Mouse (Mus musculus) heart, embryonic 13.5 days (tissue): ENCODE measurements around the gene Tia1. TPM values are rescaled to one million over a fixed set of nuclear protein-coding genes. Genes with fewer than 3 reads are reported as not detected.

Experiments
- ATAC-seq: fragments of 200-750 bp; cut with Nextera tagmentation; 2 replicates; pipeline ENCODE4 v1.8.0; 2017; ENCODE audit warnings: moderate TSS enrichment; ENCODE audit not compliant: insufficient number of reproducible peaks, low FRiP score, low TSS enrichment; ENCODE audit errors: extremely low read depth
- H3K27ac ChIP-seq: fragments of 300-500 bp; sonication (generic); replicated peaks from 2 replicates; pipeline ENCODE4 v1.5.1; 2015; ENCODE audit warnings: moderate library complexity, mild to moderate bottlenecking, inconsistent platforms
- H3K27me3 ChIP-seq: fragments of 300-500 bp; sonication (generic); replicated peaks from 2 replicates; pipeline ENCODE4 v1.6.1; 2015; ENCODE audit warnings: mild to moderate bottlenecking, inconsistent platforms
- H3K36me3 ChIP-seq: fragments of 300-500 bp; sonication (generic); 2 replicates; pipeline ENCODE4 v1.6.1; 2015; ENCODE audit warnings: mild to moderate bottlenecking, inconsistent platforms
- H3K4me1 ChIP-seq: fragments of 300-500 bp; sonication (generic); 2 replicates; pipeline ENCODE4 v1.6.1; 2015; ENCODE audit warnings: inconsistent platforms
- H3K4me2 ChIP-seq: fragments of 300-500 bp; sonication (generic); 2 replicates; pipeline ENCODE4 v1.6.1; 2015; ENCODE audit warnings: inconsistent platforms, mild to moderate bottlenecking, moderate library complexity
- H3K4me3 ChIP-seq: fragments of 300-500 bp; sonication (generic); 2 replicates; pipeline ENCODE4 v1.5.1; 2015; ENCODE audit warnings: moderate library complexity, mild to moderate bottlenecking, inconsistent platforms
- H3K9ac ChIP-seq: fragments of 300-500 bp; sonication (generic); 2 replicates; pipeline ENCODE4 v1.6.1; 2015; ENCODE audit warnings: inconsistent platforms, mild to moderate bottlenecking, moderate library complexity
- H3K9me3 ChIP-seq: fragments of 300-500 bp; sonication (generic); 2 replicates; pipeline ENCODE4 v1.6.1; 2016; ENCODE audit warnings: inconsistent platforms
- WGBS: fragments of 180-500 bp; shearing (Covaris S2); methylation state at CpG from one replicate; pipeline ENCODE4 v1.1.7; 2015; ENCODE audit warnings: mixed read lengths; 5-methylcytosine and 5-hydroxymethylcytosine counted together
- polyA plus RNA-seq: library from polyadenylated mRNA; unstranded; fragments of >200 nt; fragmentation: Nextera tagmentation; extraction: Ambion mirVana; gene quantifications from 2 replicates; pipeline ENCODE4 v1.2.1, GENCODE M21; 2015

Tia1 gene
- polyA plus RNA-seq, 1 experiment from 2014 or later = 120 TPM

DNA sequence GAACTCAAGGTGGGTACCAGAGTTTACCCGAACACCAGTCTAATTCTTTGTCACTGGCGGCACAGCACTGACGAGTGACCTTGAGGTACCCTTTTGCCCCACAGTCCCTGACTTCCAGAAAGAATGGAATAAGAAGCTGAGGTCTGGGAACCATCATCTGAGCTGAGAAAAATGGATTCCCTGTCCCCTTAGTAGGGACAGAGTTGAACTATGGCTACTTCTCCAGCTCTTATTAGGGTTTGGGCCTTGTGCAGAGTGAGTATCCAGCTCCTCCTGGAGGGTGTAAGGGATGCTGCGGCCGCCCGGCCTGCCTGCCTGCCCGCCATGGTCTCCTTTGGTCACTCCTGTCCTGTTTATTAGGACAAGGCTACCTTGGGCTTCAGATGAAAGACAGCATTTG lies 69.1 kb downstream of the Tia1 start:
- peak overlapping the region; percentile 52 for H3K4me3 ChIP-seq
- peaks cover 61% of the 10 kb centered on the region for H3K4me1 ChIP-seq
- H3K36me3 ChIP-seq = peaks cover 29% of the 10 kb centered on the region
- H3K4me2 ChIP-seq = peak overlapping the region; percentile 70
- H3K9ac ChIP-seq = peak overlapping the region; percentile 80
- no peak for ATAC-seq
- peak overlapping the region; percentile 92 for H3K27ac ChIP-seq
- WGBS = 61% methylated on average over 7 of the region's 7 CpGs
- H3K27me3 ChIP-seq = no peaks in the 10 kb centered on the region
- H3K9me3 ChIP-seq = no peaks in the 10 kb centered on the region

DNA sequence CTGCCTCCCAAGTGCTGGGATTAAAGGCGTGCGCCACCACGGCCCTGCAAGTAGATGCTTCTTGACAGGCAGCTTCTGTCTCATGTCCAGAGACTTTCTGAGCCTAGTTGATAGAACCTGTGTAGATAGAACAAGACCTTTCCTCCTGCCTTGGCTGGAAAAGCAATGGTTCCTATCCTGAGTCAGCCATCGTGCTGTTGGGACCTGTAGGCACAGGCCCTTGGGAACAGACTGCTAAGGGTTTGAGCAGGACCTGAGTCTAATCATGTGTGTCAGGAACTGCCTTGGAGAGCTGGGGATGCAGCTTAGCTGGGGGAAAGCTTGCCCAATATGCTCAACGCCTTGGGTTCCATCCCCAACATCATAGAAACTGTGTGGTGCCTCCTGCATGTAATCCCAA lies 70.1 kb downstream of the Tia1 start:
- Histone ChIP-seq H3K36me3 (peaks cover 19% of the 10 kb centered on the region), H3K9ac (no peak overlapping the region), H3K4me3 (no peak overlapping the region), H3K4me1 (peaks cover 71% of the 10 kb centered on the region), H3K4me2 (no peak overlapping the region), H3K9me3 (no peaks in the 10 kb centered on the region), H3K27ac (peak overlapping the region; percentile 85), H3K27me3 (no peaks in the 10 kb centered on the region)
- WGBS = 92% methylated on average over 5 of the region's 5 CpGs
- no peak for ATAC-seq

DNA sequence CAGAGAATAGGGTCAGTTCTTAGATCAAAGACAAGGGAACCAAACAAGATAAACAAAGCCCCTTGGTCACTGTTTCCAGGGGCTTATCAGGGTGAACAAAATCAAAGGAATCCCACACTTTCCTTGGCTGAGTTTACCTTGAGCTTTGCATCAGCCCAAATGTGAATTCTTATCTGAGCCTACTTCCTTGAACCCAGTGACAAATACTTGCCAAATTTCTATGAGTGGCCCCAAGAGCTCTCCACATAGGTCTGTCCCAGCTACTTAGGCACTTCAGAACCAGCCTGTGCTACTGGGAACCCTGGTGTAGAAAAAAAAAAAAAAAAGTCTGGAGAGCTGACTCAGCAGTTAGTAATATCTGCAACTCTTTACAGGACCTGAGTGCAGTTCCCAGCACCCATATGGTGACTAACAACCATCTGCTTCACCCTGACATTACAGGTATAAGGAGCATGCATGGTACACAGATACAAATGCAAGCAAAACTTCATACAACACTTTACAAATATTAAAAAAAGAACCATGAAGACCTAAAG lies 70.7 kb downstream of the Tia1 start:
- Histone ChIP-seq H3K4me1 (peaks cover 77% of the 10 kb centered on the region), H3K9ac (no peak overlapping the region), H3K4me2 (no peak overlapping the region)

DNA sequence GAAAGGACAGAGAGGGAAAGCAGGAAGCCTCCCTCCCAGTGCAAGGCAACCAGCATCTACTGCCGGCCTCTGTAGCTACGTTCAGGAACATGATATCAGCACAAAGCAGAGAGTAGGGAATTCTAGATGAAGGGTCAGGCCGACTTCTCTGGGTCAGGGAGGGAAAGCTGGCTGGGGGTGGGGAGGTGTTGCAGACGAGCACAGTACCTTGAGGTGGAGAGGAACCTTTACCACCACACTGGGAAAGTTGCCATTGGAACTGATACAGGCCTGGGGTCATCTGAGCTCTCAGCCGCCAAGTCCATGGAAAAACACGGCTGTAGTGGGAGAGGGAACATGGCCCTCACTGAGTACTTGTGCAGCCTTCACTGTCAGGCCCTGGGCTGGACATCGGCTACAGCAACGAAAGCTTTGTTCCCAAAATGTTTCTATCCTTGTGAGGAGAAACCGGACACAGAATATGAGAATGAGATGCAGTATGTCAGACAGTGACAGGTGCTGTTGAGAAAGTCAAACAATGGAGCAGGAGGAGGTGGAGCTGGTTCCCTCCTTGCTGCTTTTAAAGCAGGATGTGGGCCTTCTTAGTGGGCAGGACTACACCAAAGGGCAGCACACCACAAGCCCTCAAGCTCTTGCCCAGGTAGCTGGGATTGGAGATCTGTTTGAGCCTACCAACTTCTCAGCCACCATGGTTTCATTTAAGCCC lies 71.6 kb downstream of the Tia1 start:
- H3K4me3 ChIP-seq = no peak overlapping the region
- ATAC-seq = no peak
- H3K4me2 ChIP-seq = no peak overlapping the region
- 38% methylated on average over 9 of the region's 9 CpGs for WGBS
- no peaks in the 10 kb centered on the region for H3K27me3 ChIP-seq
- H3K4me1 ChIP-seq = peaks cover 86% of the 10 kb centered on the region
- no peaks in the 10 kb centered on the region for H3K9me3 ChIP-seq
- 0 out of 2 replicates have a peak overlapping the region, but pooled peaks have one; percentile 28 for H3K9ac ChIP-seq
- peak overlapping the region; percentile 85 for H3K27ac ChIP-seq
- 0 out of 2 replicates have a peak, but pooled peaks cover 5% of the 10 kb centered on the region for H3K36me3 ChIP-seq

More for the DNA sequence above, 70.7 kb downstream of the Tia1 start:
- Histone ChIP-seq H3K27me3 (no peaks in the 10 kb centered on the region), H3K9me3 (no peaks in the 10 kb centered on the region), H3K27ac (peak overlapping the region; percentile 85), H3K36me3 (peaks cover 13% of the 10 kb centered on the region), H3K4me3 (no peak overlapping the region)
- ATAC-seq = no peak

DNA sequence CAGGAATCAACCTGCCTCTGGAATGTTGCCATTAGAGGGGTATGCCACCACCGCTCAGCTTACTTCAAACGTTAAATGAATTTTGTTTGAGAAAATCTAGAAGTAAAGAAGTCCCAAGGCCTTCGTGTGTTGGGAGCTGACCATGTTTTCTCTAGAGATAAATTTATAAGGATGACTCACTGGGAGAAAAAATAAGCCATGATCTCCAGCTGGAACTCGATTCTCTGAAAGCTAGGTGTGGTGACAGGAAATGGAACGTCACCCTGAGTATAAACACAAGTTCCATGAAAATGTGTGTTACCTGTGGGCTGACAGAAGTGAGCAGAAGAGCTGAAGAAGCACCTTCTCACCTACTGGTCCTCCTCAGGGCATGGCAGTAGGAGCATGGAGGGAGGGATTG lies 72.9 kb downstream of the Tia1 start:
- Histone ChIP-seq H3K9me3 (no peaks in the 10 kb centered on the region), H3K9ac (no peak overlapping the region), H3K36me3 (0 out of 2 replicates have a peak, but pooled peaks cover 2% of the 10 kb centered on the region), H3K4me2 (no peak overlapping the region), H3K4me3 (no peak overlapping the region), H3K27me3 (no peaks in the 10 kb centered on the region), H3K27ac (peak overlapping the region; percentile 88), H3K4me1 (peaks cover 92% of the 10 kb centered on the region)
- no peak for ATAC-seq
- WGBS = 63% methylated on average over 5 of the region's 5 CpGs

DNA sequence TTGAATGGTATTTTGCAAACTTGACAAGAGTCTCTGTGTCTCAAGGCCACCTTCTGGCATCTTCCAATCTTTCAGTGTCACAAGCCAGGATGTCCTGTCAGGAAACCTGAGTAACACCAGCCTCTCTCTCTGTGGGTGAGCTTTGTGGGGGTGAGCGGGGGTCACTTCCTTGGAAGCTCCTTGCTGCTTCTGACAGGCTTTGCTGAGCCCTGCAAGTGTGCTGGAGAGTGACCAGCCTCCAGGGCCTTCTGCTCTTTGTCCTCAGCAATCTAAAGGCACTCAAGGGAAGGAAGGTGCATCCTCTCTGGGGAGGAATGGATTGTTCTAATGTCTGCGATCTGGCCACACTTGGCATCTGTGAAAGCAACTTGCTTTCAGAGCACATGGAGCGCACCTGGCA lies 75.3 kb downstream of the Tia1 start:
- no peaks in the 10 kb centered on the region for H3K27me3 ChIP-seq
- WGBS = 51% methylated on average over 3 of the region's 3 CpGs
- H3K27ac ChIP-seq = peak overlapping the region; percentile 88
- H3K9me3 ChIP-seq = no peaks in the 10 kb centered on the region
- 0 out of 2 replicates have a peak, but pooled peaks cover 2% of the 10 kb centered on the region for H3K36me3 ChIP-seq
- peaks cover 78% of the 10 kb centered on the region for H3K4me1 ChIP-seq
- no peak overlapping the region for H3K4me3 ChIP-seq
- peak overlapping the region; percentile 1; the same call in 1 of the 2 replicates for H3K9ac ChIP-seq
- no peak overlapping the region for H3K4me2 ChIP-seq
- ATAC-seq = no peak

DNA sequence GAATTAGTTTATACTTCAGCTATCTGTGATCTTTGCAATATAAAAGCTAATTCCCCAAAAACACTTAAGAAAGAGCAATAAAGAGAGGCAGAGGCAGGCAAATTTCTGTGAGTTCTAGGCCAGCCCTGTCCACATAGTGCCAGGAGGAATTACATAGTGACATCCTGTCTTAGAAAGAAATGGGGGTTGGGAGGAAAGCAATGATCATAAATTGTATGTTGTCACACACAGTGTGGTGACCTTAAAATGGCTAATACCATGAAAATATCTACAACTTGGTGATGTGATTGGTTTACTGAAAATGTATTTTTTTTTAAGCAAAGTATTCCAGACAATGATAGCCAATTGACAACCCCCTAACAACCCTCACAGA lies 75.8 kb downstream of the Tia1 start:
- peak overlapping the region; percentile 59 for H3K4me2 ChIP-seq
- no peaks in the 10 kb centered on the region for H3K9me3 ChIP-seq
- H3K9ac ChIP-seq = peak overlapping the region; percentile 73; the same call in 1 of the 2 replicates
- peaks cover 78% of the 10 kb centered on the region for H3K4me1 ChIP-seq
- H3K27me3 ChIP-seq = no peaks in the 10 kb centered on the region
- no peak overlapping the region for H3K4me3 ChIP-seq
- H3K27ac ChIP-seq = peak overlapping the region; percentile 88
- ATAC-seq = no peak
- H3K36me3 ChIP-seq = 0 out of 2 replicates have a peak, but pooled peaks cover 1% of the 10 kb centered on the region

DNA sequence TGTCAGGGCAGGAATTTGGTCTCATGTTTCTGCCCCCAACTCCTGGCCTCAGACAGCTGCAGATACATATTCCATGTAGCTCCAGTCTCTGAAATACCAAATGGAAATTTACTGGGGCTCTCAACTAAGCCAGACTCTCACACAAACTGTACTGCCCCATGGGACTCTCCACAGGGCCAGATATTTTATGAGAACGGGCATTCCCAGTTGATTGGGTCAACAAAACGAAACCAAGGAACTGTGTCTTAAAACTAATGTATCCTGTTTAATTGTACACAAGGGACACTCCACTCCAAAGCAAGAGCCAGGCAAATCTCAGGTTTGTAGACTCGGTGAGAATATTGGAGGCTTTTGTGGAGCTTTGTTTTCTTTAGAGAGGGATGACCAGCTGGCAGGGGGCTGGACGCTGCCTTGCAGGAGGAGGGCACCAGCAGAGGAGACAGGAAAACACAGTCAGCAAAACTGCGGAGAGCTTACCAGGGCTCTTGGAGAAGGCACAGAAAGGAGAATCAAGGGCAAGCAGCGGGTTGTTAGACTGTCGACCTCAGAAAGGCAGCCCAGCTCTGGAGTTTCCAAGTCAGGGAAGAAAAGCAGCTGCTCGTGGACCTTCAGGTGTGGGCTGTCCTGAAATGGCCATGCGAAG lies 76.3 kb downstream of the Tia1 start:
- Histone ChIP-seq H3K4me3 (peak overlapping the region; percentile 14), H3K4me1 (peaks cover 73% of the 10 kb centered on the region), H3K9ac (peak overlapping the region; percentile 73), H3K4me2 (peak overlapping the region; percentile 59), H3K27ac (peak overlapping the region; percentile 88), H3K36me3 (no peaks in the 10 kb centered on the region), H3K9me3 (no peaks in the 10 kb centered on the region), H3K27me3 (no peaks in the 10 kb centered on the region)
- WGBS = 28% methylated on average over 9 of the region's 9 CpGs
- ATAC-seq = no peak

DNA sequence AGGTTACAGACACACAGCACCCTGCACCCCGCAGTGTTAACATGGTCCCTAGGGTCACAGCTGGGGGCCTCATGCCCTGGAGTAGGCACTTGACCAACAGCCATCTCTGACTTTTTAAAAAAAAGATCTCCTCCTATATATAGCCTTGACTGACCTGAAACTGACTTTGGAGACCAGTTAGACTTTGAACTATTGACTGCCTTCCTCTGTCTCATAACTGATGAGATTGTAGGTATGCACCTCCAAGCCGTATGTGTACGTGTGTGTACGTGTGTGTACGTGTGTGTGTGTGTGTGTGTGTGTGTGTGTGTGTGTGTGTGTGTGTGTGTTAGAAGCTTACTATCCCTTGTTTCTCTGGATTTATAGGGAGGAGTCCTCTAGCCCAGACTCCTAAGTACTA lies 77.9 kb downstream of the Tia1 start:
- 75% methylated on average over 5 of the region's 5 CpGs for WGBS
- Histone ChIP-seq H3K4me3 (no peak overlapping the region), H3K9me3 (no peaks in the 10 kb centered on the region), H3K36me3 (no peaks in the 10 kb centered on the region), H3K27me3 (no peaks in the 10 kb centered on the region), H3K4me1 (peaks cover 62% of the 10 kb centered on the region), H3K9ac (no peak overlapping the region), H3K27ac (0 out of 2 replicates have a peak overlapping the region, but pooled peaks have one; percentile 88), H3K4me2 (no peak overlapping the region)
- no peak for ATAC-seq
